Mouse (Mus musculus) lung, postnatal 4 days (tissue): Measurements from ENCODE around the gene Ngef.
"Not testable (repeated sequence)": the region's sequence is repeated elsewhere in the genome, so short reads cannot be mapped to it uniquely, and the experiment has no call there.

Experiments
- DNase-seq, 2 experiments: peaks; one replicate each; pipeline ENCODE4 v3.0.0; 2021

Gene Ngef

DNA sequence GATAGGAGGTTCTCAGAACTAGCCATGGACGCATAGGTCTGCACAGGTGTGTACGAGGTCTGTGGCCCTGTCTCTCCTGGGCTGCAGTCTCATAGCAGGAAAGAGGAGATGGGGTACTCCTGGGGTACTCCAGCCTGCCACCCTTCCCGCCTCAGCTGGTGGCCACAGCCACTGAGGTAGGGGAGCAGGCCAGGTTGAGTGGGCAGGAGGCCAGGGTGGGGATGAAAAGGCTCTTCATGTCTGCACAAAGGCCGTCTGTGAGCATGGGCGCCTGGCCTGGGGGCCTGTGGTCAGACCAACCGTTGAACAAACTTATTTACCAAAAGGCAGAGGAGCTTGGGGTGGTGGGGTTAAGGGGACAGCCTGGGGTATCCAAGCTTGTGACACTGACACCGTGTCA, 101.8 kb downstream of the Ngef start:
- DNase-seq = no peak

- DNase-seq = not testable (repeated sequence)
These were observed 103.7 kb downstream of the Ngef start, which contains the start of gene Snorc for GRCm38 (mm10) chr1:87469971-87470370. Gene Snorc (plus strand): TSS chr1:87470271.

DNA sequence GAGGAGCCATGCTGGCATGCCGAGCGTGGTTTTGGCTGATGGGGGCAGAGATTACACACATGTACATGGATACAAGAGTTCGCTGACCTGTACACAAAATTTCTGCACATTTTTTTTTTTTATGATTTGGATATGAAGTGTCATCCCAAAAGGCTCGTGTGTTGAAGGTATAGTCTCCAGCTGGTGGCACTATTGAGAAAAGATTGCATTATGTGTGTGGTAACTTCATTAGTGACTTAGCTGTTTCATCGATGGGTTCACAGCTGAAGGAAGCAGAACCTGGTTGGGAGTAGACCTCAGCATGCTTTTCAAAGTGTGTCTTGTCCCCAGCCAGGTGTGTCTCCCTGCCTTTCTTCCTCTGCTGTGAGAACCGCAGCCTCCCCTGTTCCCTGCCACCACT, 105.3 kb downstream of the Ngef start:
- no peak for DNase-seq

DNA sequence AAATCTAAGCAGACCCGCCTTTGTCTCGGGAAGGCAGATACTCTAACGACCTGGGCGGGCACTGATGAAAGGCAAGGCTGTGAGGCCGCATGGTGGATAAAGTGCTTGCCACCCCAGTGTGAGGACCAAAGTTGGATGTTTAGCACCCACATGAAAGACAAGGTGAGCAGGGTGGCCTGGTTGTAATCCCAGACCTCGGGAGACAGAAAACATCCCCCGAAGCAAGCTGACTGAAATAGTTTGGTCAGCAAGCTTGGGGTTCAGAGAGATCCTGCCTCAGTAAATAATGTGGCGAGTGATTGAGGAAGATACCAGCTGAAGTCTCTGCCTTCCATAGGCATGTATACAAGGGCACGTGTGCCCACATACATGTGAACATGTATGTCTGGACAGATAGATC, 106.2 kb downstream of the Ngef start:
- DNase-seq = no peak

- DNase-seq = not testable (repeated sequence)
These were observed 113.8 kb downstream of the Ngef start for GRCm38 (mm10) chr1:87459856-87460255.

DNA sequence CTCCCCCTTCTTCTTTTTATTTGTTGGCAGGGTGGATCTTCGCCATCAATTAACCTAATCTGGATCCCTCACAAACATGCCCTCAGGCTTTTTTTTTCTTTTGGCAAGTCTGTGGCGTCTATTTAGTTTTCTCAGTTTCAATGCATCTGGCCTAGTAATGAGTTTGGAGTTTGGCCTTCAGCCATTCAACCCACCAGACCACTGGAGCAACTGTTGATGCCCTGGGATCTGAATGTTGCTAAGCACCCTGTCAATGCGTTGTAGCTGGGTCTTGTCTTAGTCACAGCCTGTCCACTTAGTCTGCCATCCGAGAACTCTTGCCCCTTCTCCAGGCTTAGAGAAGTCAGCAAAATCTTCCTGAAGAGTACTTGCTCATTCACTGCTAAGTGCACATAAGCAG, 115.6 kb downstream of the Ngef start:
- no peak for DNase-seq

DNA sequence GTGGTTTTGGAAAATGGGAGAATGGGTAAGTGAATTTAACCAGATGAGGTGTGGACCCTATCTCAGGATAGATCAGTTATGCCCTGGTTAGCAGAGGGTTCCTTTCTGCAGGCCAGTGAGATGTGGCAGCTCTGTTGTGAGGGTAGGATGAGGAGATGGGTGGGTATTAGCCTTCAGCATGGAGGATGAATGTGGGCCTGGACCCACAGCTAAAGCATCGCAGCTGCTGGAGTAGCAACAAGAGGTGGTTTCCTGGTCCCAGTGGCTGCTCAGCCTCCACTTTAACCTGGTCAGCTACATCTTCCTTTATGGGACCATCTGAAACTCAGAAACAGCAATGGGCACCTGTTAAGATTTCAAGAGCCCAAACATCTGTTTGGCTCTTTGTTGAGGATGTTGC, 117.2 kb downstream of the Ngef start:
- no peak for DNase-seq

DNA sequence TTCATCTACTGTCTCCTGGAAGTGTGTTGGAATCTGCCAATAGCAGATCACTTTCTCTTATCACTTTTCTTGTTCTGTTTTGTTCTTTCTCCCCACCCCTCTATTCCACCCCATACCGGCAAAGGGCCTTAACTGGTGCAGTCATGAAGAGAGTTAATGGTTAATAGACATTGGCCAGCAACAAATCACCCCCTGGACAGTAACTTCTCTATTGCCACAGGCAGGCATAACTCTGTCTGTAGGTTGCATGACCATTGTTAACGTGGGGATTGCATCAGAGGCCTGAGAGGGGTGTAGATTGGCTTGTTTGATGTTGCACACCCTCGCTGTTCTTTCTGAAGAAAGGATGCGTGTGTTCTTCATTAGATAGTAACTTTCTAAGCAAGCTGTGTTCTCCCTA, 124.2 kb downstream of the Ngef start:
- no peak for DNase-seq

- DNase-seq = peak; percentile 43 to 62
These were observed 126.2 kb downstream of the Ngef start for GRCm38 (mm10) chr1:87447183-87448104.

DNA sequence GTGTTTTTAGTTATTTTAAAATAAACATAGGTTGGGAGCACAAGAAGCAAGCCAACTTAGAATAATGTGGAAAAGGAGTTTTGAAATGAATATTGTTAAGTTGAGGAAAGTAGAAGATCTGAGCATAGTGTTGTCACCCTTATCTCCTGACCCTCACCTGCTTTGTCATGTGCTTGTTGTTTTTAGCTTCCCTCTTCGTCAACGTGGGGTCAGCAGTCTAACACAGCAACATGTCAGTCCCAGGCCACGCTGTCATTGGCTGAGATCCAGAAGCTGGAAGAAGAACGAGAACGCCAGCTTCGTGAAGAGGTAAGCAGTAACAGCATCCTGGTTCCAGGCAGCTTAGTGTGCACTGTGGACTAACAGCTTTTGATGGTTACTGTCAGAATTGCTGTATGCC, 137.1 kb downstream of the Ngef start:
- DNase-seq = no peak

DNA sequence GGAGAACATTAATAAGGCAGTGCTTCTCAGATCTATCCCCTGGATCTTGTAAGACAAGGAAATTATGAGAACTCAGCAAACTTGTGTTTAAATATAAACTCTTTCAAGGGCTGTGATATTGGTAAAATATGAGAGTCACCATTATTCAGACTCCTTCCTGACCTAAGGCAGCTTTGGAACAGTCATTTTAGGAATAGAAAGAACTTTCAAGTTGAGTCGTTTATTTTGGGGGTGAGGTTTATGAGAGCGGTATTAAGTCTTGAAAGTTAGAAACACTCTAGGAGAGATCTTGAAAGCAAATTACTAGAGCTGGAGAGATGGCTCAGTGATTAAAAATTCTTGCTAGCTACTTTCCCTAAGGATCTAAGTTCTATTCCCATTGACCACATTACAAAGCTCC, 138.5 kb downstream of the Ngef start:
- no peak for DNase-seq
